Mouse (Mus musculus) heart, postnatal 14 days (tissue): ENCODE measurements around the gene 1110051M20Rik. TPM values are rescaled to one million over a fixed set of nuclear protein-coding genes. Genes with fewer than 3 reads are reported as not detected.
"Not testable (repeated sequence)": the region's sequence is repeated elsewhere in the genome, so short reads cannot be mapped to it uniquely, and the experiment has no call there.

Source experiments
- DNase-seq, 2 experiments: peaks; one replicate each; pipeline ENCODE4 v3.0.0; 2021 to 2022
- intact Hi-C: fragments of 180-260 bp; cut with DNase I; formaldehyde crosslinking; loops from one replicate; pipeline ENCODE4 v1.15.1; 2025
- long read RNA-seq, 2 experiments: library from polyadenylated mRNA; stranded (forward); transcript quantifications; one replicate each; pipeline ENCODE4 v2.0.0; 2021
- total RNA-seq, 2 experiments: library from RNA; stranded (reverse); gene quantifications; 2 replicates each; pipeline ENCODE4 v1.2.3; 2021

Gene 1110051M20Rik
- 10 to 100 TPM; 10.5 to 12.0 TPM for total RNA-seq
- long read RNA-seq, experiment 1, transcript 1110051M20Rik-203 (9 exons, 1,977 nt) = major isoform, 8 of 13 reads
- long read RNA-seq, experiment 1, partial matches to known transcripts = 3 of 13 reads
- long read RNA-seq, experiment 1, other reads (novel, unspliced or antisense) = 0 of 13 reads
- long read RNA-seq, experiment 2, transcript 1110051M20Rik-203 (9 exons, 1,977 nt) = major isoform, 11 of 16 reads
- long read RNA-seq, experiment 2, partial matches to known transcripts = 0 of 16 reads
- long read RNA-seq, experiment 2, other reads (novel, unspliced or antisense) = 2 of 16 reads

DNA sequence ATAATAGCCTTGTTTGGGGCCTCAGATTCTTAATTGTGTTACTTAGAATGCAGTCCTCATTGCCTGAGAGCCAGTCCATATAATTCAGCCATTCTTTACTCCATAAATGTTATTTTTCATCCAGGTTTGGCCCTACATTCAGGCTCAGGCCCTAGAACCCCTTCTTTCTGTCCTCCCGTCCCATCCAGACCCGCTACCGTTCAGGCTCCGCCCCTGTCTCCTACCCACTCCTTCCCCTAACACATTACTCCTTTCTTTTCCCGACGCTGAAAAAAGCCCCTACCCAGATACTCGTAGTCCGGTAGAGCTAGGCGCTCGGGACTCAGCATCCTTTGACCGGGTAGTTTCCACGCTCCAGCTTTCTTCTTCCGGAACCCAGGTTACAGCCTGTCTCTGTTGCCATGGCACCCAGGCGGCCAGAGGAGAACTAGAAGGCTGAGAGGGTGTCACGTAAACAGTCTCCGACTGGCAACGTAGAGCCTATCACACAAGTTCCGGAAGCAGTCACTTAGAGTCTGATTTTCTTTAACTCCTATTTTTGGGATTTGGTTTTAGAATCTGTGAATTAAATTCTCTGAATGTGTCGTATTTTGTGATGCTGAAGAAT is at the start of gene 1110051M20Rik:
1110051M20Rik (minus strand) TSS at position 419 of the 607 bp plus-strand sequence.
- intact Hi-C loops = loop anchor here (5.0 kb wide), 1 partner anchor 142 kb away; no protein-coding TSS in a partner anchor
- peak; percentile 84 to 90 for DNase-seq

DNA sequence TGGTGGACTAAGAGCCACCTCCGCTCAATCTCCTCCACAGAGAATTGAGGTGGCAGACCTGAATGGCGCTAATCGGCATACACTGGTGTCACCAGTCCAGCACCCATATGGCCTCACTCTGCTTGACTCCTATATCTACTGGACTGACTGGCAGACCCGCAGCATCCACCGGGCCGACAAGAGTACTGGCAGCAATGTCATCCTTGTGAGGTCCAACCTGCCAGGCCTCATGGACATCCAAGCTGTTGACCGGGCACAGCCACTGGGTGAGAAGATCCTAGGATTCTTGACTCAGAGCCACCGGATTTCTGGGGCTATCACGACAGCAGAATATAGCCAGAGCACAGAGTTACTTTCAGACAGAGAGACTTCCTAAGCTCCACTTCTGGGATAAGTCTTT is 49.5 kb upstream of the 1110051M20Rik start:
- no peak for DNase-seq
- intact Hi-C loops = no loop called here

DNA sequence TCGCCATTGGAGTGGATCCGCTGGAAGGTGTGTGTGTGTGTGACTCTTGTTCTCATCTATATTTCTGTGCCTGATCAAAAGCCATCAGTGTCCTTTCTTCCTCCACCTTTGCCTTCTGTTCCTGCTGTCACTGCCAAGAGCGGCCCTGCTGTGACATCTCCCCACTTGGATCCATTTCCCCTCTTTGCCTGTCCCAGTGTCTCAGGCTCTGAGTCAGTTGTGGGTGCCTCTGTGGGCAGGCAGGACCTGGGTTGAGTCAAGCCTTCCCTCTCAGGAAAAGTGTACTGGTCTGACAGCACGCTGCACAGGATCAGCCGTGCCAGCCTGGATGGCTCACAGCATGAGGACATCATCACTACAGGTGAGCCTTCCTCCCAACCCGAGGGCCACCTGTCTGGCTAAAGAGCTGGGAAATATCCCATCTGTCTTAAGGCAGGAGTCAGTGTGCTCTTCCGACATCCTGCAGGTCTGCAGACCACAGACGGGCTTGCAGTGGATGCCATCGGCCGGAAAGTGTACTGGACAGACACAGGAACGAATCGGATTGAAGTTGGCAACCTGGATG is 47.6 kb upstream of the 1110051M20Rik start:
- intact Hi-C loops = no loop called here
- no peak for DNase-seq

DNA sequence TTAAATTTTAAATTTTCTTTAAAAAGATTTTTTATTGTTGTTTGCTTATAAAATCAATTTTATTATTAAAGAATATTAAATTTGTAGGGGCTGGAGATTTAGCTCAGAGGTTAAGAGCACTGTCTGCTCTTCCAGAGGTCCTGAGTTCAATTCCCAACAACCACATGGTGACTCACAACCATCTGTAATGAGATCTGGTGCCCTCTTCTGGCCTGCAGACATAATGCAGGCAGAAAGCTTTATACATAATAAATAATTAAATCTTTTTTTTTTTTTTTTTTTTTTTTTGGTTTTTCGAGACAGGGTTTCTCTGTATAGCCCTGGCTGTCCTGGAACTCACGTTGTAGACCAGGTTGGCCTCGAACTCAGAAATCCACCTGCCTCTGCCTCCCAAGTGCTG is 42.8 kb upstream of the 1110051M20Rik start:
- intact Hi-C loops = not testable (repeated sequence)
- peak in 1 of 2 experiments; percentile 46 for DNase-seq

DNA sequence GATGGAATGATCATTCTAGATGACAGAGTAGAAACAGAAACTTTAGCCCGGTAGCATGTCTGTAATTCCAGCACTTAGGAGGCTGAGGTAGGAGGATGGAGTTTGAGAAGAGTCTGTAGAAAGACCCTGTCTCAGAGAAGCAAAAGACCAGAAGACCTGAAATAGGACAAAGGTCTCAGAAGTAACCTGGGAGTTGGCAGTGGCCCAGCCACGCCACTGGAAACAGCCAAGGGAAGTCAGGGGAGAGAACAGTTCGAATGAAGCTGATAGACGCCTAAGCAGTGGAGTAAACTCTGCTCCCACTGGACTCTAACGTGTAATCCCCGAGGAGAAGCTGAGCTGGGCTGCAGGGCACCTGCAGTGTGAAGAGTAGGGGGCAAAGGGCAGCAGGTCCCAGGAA is 40.8 kb upstream of the 1110051M20Rik start:
- no peak for DNase-seq
- intact Hi-C loops = no loop called here

DNA sequence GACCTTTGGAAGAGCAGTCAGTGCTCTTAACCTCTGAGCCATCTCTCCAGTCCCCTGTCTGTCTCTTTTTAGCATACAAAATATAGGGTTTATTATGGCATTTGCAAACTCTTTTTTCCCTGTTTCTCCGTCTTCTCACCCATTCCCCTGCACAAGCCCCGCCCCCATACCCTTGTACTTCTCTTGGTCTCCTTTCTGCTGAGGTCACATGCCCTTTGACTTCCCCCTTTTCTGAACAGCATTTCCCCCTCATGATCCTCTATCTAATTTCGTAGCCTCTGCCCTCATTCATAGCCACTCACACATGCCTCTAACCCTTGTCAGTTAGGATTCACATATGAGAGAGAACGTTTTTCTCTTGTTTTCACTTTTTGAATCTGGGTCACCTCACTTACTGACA is 40.2 kb upstream of the 1110051M20Rik start:
- DNase-seq = no peak
- intact Hi-C loops = no loop called here

DNA sequence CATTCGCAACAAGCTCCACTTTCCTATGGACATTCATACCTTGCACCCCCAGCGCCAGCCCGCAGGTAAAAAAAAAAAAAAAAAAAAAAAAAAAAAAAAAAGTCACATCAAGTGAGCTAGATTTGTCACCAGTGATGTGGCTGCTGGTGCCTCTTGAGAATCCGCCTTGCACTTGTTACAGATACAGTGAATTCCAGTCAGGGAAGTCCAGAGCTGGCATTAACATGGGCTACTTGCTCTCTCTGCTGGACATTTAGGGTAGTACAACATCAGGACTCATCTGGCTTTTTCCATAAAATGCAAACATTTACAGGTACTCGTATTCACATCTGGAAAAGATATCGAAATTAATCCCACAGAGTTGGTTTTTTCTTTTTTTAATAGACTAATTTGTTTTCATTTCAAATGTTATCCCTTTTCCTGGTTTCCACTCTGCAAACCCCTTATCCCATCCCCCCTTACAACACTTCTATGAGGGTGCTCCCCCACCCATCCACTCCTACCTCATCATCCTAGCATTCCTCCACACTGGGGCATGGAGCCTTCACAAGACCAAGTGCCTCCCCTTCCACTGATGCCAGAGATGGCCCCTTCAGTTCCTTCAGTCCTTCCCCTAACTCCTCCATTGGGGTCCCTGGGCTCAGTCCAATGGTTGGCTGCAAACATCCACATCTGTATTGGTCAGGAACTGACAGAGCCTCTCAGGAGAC is 36.5 kb upstream of the 1110051M20Rik start:
- peak; percentile 44 to 71 for DNase-seq
- intact Hi-C loops = loop anchor here (1.0 kb wide), 1 partner anchor 195 kb away; no protein-coding TSS in a partner anchor

DNA sequence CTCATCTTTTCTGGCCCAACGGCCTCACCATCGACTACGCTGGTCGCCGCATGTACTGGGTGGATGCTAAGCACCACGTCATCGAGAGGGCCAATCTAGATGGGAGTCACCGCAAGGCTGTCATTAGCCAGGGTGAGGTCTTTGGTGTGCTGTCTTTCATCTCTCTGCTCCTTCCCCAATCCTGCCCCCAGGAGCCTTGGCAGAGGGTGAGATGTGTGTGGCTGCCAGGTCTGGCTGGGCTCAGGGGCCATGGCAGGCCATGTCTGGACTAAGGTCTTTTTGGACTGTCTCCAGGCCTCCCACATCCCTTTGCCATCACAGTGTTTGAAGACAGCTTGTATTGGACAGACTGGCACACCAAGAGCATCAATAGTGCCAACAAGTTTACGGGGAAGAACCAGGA is 35.9 kb upstream of the 1110051M20Rik start:
- DNase-seq = no peak
- intact Hi-C loops = no loop called here

DNA sequence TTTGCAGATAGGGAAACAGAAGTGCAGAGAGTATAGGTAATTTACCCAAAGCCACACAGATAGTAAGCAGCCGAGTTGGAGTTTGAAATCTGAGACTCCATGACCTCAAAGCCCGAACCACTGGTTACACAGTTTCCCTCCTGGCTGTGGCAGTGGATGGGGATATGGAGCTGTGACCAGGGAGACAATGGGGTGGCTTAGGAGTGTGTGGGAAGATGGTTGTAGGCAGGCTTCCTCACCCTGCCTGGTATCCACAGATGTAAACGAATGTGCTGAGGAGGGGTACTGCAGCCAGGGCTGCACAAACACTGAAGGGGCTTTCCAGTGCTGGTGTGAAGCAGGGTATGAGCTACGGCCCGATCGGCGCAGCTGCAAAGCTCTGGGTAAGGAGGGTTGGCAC is 32.3 kb upstream of the 1110051M20Rik start:
- no peak for DNase-seq
- intact Hi-C loops = loop anchor here (1.0 to 5.0 kb wide), 2 partner anchors 15 to 360 kb away; partner anchors contain the start of gene Mybpc3

DNA sequence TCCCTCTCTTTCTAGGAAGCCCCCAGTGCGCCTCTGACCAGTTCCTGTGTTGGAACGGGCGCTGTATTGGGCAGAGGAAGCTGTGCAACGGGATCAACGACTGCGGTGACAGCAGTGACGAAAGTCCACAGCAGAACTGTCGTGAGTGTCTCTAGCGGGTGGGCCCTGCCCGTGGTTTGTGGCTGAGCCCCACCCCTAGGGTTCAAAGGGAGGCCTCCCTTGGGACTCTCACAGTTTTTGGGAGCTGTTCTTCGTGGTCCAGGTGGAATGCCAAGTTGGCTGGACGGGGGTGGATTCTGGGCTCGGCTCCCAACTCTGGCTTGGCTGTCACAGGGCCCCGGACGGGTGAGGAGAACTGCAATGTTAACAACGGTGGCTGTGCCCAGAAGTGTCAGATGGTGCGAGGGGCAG is 31.8 kb upstream of the 1110051M20Rik start:
- intact Hi-C loops = loop anchor here (1.0 to 5.0 kb wide), 2 partner anchors 14 to 359 kb away; partner anchors contain the start of gene Mybpc3

DNA sequence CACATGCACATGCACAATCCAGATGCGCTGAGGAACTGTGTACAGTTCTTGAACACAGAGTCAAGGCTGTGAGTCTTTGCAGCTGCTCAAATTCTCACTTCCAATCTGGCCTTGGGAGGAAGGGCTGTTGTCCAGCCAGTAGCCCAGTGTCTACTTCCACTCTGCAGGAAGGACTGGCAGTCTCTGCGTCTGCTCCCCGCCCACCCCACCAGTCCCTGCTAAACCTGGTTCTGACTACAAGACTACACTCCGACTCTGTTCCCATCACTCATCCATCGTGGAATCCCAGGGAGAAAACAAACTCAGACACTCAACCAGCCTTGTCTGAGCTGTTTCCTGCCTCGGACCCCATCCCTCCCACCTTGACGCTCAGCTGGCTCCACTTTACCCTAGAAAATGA is 31.3 kb upstream of the 1110051M20Rik start:
- intact Hi-C loops = loop anchor here (1.0 to 5.0 kb wide), 2 partner anchors 13 to 358 kb away; partner anchors contain the start of gene Mybpc3
- peak in 1 of 2 experiments; percentile 35 for DNase-seq

More for the DNA sequence above, 31.8 kb upstream of the 1110051M20Rik start:
- DNase-seq = peak; percentile 68 to 81

DNA sequence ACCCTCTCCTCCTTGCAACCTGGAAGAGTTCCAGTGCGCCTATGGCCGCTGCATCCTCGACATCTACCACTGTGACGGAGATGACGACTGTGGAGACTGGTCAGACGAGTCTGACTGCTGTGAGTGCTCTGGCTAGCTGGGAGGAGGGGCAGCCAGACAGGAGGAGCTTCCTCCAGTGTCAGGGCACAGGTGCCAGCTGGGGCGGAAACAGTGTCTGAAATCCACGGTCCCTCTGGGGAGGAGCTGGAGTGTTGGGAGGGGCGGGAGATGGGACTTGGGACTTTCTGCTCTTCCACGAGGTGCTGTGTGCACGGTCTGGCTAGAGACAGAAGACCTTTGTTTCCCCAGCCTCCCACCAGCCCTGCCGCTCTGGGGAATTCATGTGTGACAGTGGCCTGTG is 29.9 kb upstream of the 1110051M20Rik start:
- no peak for DNase-seq
- intact Hi-C loops = no loop called here

DNA sequence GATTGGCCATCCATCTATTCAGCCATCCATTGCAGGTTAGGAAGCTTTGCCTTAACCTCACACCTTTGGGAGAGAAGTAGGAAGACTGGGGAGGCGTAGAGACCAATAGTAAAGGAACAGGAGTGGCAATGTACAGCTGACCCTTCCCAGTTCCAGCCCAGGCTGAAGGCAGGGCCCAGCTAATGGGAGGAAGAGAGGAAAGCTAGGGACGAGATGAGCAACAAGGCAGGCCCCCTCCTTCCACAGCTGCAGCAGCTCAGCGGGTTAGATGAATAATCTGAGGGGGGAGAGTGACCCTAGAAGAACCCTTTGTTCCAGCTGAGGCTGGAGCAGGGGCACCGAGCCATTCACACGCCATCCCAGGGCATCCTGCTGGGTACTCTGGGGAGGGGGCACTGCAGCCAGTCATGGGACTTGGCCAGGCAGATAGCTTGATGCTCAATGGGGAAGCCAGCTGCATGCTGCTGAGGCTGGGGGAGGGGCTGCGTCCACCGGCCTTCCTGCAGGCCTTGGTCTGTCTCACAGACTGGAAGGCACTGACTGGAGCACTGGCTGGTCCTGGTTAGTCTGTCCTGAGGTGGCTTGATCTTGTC is 25.6 kb upstream of the 1110051M20Rik start:
- intact Hi-C loops = no loop called here
- no peak for DNase-seq

DNA sequence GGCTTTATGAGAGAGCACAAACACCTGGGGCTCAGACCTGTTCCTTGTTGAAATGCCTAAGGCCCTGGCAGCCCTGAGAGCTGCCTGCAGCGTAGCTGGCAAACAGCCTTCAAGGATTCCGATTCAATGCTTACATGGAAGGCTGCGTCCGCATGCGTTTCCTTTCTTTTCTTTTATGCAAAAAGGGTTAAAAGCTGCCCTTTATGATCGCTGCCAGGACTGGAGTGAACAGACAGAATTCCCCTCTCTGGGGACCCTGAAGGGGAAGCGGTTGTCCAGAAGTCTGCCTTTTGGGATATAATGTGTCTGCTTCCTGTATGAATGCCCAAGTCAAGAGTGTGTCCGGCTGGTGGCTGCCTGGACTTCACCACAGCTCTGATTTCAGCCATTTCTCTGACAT is 23.1 kb upstream of the 1110051M20Rik start:
- intact Hi-C loops = no loop called here

DNA sequence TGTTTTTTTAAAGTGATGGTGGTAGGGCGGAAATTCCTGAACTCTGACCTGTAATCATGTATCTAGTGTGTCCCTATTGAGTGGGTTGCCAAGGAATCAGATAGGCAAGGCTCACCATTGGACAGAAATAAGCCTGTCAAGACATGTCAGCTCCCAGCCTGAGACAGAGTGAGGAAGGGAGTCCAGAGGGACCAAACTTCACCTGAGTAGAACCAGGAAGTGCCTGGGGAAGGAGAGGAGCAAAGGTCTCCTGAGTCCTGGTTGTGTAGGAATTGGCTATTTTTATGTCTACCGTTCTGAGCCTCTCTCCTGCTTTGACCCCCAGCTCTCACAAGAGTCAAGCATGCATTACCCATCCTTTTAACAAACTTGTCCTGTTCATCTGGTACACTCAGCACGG is 21.4 kb upstream of the 1110051M20Rik start:
- no peak for DNase-seq
- intact Hi-C loops = no loop called here

More for the DNA sequence above, 23.1 kb upstream of the 1110051M20Rik start:
- no peak for DNase-seq

DNA sequence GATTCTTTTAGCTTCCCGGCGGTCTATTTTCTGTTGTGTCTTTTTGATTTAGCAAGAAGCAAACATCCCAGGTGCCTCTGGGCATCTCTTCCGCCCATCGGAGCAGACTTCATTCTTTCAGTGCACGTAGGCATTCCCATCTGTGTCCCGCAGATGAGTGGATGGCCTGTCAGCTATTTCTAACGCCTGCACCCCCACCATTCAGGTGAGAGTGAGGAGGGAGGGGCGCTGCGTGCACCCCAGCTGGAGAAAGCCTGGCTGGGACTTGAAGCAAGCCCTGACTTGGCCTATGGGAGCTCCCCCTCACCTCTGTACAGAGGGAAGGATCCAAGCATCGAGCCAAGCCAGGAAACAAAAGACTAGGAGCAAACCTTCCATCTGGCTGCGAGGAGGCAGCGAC is 18.2 kb upstream of the 1110051M20Rik start:
- no peak for DNase-seq
- intact Hi-C loops = loop anchor here (1.0 kb wide), 1 partner anchor 14 kb away; no protein-coding TSS in a partner anchor

DNA sequence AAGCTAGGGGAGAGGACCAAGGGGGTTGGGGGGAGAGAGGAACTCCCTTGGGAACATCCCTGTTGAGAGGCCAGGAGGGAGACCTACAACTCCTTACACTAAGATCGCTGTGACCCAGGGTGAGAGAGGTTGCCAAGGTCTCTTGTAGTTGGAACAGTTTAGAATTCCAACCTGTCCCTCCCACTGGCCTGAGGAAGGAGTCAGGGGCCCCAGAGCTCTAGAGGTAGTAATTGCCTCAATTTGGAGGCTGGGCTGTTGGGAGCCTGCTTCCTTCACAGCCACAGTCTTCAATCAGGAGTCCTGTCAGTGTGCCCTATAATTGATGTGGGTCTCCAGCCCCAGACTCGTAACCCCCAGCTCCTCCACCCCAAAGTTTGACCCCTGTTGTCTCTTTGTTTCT is 17.7 kb upstream of the 1110051M20Rik start:
- intact Hi-C loops = loop anchor here (1.0 kb wide), 1 partner anchor 14 kb away; no protein-coding TSS in a partner anchor
- no peak for DNase-seq

DNA sequence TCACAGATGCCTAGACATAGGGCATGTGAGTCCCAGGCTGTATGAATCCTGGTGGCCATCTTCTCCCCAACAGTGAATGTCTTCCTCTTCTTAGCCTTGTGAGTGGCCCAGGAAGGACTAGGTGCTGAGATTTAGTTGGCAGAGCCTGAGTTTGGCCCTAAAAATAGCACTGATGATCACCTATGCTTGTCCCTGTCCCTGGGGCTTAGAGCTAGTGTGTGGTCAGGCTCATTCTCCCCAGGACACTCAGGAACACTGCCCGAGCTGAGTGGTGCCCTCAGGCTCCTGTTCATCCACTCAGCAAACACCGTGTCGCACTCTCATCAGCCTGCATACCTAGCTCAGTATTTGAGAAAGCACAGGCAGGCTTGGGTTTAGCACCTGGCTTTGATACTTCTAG is 16.8 kb upstream of the 1110051M20Rik start:
- peak in 1 of 2 experiments; percentile 33 for DNase-seq
- intact Hi-C loops = no loop called here

DNA sequence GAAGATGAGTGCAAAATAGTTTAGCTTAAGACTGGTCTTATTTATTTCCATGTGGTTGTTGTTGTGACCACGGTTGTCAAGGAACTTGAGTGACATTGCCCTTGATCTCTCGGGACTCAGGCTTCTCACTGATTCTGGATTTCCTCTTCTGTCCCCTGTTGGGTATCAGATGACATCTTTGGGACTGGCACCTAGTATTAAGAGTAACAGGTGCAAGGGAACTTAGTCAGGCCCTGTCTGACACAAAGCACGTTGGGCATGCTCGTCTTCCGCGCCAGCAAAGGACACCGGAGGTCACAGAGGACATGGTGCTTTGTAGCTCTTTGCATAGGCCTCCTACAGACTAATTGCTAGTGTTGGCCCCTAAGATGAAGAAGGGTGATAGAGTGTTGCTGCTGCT is 16.3 kb upstream of the 1110051M20Rik start:
- intact Hi-C loops = no loop called here
- DNase-seq = no peak

DNA sequence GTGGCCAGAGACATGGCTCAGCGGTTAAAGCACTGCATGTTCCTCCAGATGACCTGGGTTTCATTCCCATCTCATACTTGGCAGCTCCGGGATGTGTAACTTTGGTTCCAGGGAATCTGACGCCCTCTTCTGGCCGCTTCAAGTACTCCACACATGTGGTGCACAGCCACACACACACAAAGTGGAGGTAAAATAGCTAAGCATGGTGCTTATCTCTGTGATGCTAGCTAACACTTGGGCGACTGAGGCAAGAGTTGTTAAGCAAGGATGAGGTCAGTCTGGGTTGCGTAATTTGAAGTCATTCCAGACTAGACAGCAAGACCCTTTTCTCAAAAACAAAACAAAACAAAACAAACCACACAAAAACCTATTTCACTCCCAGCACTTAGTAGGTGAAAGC is 15.6 kb upstream of the 1110051M20Rik start:
- no peak for DNase-seq
- intact Hi-C loops = no loop called here
